Mouse (Mus musculus): ENCODE data around the gene Prox2.

The Prox2 gene

DNA sequence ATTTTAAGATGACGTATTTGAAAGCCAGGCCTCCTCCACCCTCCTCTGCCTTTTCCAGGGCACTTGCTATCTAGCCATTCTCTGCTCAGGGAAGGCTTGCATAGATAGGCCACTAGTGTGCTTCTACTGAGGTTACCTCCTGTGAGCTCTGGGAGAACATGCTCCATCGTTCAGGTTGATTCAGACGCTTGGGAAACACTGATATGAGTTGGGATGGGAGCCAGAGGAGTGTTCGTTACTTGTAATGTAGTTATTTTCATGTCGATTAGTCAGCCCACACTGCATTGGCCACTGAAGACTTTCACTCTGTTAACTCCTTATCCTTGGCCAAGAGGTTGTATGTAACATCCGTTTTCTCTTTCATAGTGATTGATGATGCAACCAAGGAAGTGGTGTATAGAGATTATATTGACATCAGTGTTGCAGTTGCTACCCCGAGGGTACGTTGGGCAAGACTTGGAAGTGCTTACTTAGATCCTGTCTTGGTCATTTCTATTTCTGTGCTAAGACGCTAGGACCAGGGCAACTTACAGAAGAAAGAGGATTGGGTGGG lies 18.9 kb upstream of the Prox2 start:
- DNase-seq (ENCODE audit: low read depth) = peak; percentile 95

DNA sequence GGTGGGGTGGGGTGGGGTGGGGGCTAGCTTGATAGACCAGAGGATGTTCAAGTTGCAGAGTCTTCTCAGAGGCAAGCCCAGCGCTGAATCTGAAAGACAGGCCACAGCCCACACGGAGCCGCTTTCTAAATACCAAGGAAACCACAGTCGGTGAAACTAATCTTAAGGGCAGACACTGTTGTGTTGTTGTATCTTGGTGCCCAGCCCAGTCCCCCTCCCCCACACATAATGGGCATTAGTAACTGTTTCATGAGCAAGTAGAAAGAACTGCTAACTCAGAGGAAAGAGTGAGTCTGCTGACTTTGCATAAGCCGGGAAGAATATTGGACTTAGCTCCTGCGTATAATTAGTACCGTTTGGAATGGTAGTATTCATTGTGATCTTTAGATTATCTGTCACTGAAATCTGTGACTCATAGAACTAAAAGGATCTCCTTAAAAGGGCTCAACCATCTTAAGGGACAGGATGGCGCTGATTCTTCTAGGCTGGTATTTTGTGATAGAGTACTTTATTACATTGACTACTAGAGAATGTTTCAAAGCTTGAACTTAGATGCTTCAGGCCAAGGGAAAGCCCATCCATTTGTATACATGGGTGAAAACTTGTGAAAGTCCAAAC lies 16.5 kb upstream of the Prox2 start:
- peak; percentile 92 for DNase-seq (ENCODE audit: low read depth)

DNA sequence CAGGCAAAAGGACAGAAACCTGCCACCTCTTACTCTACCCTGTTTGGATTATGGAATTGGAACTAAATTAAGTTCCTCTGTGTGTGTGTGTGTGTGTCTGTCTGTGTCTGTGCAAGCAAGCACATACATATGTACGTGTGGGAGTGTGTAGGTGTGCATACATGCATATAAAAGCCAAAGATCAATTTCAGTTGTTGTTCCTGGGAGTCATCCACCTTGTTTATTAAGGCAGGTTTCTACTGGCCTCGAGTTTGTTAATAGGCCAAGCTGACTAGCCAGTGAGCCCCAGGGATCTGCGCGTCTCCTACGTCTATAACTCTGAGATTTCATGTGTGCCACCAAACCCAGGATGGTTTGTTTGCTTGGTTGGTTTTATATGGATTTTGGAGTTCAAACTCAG lies 14.2 kb upstream of the Prox2 start:
- no peak for DNase-seq (ENCODE audit: low read depth)

DNA sequence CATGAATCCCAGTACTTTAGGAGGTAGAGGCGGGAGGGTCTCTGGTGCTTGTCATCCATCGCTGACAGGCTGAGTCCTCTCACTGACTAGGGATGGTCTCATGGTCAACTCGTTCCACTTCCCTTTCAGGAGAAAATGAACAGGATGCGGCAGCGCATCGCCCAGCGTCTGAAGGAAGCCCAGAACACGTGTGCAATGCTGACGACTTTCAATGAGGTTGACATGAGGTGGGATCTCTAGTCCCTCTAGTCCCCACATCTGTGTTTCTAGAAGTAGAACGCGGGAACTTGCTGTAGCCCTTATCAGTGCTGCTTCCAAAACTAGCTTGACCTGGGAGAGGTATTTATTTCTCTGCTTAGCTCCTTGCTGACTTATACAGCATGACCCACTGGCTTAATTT lies 13.1 kb upstream of the Prox2 start:
- DNase-seq (ENCODE audit: low read depth) = no peak

DNA sequence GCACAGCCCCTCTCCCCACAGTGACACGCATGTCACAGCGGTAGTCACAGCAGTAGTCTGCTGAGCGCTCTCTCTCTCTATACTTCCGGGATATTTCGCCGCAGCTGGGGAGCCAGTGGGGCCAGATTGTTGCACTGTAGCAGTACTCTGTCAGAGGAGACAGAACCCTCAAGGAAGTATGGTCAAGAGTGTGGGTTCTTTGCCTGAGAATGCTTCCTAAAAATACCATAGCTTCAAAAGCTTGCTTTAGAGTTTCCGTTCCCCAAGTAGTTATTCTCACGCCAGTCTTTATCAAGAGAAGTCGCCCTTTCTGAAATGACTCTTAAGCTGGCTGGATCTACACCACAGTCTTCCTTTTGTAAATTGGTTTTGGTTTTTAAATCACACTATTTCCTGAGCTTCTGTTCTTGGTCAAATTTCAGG lies 12.6 kb upstream of the Prox2 start:
- no peak for DNase-seq (ENCODE audit: low read depth)

DNA sequence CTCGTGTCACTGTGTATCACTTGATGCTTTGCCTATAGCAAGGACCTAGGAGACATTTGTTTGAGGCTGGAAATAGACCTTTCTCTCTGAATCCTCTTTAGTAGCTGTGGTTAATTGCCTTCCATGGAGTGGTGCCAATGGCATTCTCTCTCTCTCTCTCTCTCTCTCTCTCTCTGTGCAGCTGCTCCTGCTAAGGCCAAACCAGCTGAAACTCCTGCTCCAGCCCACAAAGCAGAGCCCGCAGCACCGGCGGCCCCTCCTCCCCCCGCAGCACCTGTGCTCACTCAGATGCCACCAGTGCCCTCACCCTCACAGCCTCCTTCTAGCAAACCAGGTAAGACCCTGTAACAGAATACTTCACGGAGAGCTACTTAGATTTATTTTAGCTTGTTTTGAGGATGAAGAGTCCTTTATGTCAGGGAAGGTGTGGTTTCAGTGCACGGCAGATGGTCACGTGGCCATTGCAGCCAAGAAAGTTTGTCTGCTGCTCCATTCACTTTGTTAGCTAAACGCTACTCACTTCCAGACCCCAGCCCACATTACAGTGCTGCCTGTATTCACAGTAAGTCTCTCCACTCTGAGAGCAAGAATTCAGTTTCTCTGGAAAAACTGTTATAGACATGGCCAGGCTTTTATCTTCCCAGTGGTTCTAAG lies 11.4 kb upstream of the Prox2 start:
- DNase-seq (ENCODE audit: low read depth) = no peak

DNA sequence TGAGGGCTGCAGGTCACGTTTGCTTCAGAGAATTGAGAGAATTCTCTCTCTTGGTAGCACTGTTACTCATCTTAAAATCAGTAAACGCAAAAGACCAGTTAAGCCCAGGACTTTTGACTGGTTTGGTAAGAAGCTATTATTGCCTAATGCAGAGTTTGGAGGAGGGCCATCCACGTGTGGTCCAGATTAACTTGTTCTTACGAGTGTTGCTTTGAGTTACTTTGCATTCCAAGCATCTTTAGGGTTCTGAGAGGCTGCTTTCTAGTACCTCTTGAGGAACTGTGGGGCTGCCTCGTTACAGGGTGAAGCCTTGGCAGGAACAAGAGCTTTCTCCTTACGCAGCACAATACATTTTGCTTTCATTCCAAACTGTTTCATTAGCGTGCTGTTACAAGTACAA lies 5.1 kb upstream of the Prox2 start:
- DNase-seq (ENCODE audit: low read depth) = peak; percentile 38

DNA sequence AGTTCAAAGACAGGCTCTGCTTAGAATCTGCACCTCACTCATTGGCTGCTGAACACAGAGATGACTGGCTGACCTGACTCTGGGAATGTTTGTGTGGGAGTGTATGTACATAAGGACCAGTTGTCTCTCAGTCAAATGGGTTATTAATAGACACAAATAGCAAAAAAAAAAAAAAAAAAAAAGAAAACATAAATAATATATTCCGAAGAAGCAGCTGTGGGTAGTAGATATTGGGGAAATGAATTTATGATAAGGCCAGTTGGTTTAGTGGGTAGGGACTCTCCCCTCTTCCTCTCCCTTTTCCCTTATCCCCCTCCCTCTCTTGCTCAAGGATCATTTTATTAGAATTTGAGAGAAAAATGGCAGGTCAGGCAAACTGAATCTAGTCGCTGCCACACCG lies 3.4 kb upstream of the Prox2 start:
- DNase-seq (ENCODE audit: low read depth) = no peak

DNA sequence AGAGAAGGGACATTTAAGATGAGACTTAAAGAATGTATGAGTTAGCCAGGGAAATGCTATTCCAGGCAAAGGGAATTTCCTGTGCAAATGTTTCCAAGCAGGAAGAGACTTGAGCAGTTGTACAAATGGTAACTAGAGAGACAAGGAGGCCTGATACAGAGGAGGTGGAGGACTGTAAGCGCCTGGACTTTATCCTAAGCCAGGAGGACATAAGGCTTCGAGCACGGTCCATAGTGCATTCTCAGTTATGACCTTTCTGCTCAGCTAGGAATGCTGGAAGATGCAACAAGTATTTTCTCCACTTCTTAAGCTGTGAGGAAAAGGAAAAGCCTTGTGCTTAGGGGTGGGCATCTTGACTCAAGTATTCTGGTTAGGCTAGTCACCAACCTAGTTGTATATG lies 2.8 kb upstream of the Prox2 start:
- DNase-seq (ENCODE audit: low read depth) = no peak

DNA sequence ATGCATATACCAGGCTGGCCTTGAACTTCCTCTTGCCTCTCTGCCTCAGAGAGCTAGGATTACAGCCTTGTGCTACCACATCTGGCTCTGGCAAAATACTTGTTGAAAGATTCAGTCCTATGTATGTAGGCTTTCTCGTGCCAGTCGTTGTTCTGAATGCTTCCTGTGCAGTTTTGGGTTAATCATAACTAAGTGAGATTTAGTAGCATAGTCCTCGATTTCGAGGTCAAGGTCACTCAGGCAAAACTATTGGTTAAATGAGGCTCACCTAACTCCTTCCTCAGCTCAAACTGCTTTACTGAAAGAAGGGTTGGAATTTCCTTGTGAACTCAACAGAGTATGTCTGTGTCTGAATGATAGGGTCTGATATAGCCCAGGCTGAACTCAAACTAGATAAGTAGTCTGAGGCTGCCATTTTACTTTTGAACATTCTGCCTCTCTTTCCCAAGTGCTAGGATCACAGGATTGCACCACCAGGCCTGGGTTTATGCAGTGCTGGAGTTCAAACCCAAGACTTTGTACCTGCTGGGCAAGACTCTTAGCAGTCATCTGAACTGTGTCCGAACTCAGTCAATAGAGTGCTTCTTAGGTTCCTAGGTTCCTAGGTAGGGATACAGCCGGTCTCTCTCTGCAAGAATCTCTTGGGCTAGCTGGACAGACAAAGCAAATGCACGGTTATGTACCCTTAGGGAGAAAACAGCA lies 2.1 kb upstream of the Prox2 start:
- DNase-seq (ENCODE audit: low read depth) = peak; percentile 31

DNA sequence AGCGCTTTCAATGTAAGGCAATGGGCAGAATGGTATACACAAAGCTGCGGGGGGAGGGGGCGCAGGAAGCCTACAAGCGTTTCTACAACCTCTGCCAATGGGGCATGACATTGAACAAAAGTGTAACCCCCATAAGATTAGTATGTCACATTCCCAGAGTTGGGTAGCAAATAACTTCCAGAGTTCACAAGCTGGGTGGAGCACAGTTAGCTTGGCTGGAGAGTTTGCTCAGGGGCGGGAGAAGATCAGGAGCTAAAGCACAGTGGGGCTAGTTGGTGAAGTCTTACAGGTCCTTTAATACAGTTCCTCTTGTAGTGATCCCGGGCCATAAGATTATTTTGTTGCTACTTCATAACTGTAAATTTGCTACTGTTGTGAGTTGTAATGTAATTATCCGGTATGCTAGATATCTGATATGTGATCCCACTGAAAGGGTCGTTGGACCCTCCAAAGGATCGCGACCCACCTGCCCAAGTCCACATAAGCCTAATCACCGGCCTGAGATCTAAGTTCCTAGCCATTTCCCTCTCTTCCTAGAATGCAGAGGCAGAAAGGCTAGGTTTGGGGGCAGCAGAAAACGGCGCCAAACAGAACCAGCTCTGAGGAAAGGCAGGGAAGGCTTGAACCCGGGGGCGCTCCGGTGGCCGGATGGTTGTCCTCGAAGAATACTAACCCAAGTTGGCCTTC lies 405 bp downstream of the Prox2 start:
- peak; percentile 61 for DNase-seq (ENCODE audit: low read depth)

DNA sequence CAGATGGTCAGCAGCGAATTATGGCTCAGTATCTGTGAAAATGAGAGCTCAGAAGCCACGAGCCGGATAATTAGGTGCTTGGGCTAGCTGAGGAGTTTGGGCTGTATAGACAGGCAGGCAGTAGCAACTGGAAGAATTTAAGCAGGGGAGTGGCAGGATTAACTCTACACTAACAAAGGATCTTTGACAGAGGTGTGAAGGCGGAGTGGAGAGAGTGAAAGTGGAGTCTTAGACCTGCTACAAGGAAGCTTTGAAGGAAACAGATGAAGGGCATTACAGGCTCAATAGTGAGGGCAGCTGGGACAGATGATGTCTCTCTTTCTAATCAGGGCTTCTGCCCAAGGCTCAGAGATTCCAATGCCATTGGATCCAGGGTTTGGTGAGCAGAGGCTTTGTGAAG lies 1.1 kb downstream of the Prox2 start:
- DNase-seq (ENCODE audit: low read depth) = no peak

DNA sequence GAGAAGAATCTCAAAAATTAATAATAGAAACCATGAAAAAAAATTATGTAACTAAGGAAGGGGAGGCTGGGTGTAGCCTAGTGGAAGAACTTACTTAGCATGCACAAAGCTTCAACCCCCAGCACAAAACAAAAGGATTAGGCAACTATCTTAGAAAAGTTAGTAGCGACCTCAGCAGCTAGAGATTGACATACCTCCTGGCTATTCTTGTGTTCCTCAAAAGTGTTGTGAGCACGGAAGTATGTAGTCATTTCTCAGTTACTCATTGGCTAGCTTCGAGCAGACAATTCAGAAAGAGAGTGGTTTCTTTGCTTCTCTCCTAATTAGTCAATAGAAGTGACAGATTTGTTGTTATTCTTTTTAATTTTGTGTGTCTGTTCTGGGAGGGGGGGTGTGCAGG lies 1.9 kb downstream of the Prox2 start:
- peak; percentile 57 for DNase-seq (ENCODE audit: low read depth)

DNA sequence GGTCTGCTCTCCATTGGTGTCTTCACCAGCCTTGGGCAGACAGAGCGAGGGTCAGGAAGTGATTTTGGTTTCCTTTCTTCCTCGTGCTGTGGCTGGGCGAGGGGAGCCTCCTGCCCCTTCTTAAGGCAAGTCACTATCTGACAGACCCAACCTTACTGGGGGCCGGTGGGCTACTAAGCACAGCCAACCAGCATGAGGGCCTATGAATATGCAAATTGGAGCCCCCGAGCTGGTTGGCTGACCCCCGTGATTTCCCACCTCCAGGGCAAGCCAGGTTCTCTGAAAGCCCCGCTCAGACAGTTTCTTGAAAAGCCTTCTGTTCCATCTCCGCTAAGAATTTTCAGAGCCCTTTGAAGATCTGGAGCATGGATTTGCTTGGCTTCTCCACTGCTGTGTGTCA lies 4.3 kb downstream of the Prox2 start:
- DNase-seq (ENCODE audit: low read depth) = peak; percentile 47

DNA sequence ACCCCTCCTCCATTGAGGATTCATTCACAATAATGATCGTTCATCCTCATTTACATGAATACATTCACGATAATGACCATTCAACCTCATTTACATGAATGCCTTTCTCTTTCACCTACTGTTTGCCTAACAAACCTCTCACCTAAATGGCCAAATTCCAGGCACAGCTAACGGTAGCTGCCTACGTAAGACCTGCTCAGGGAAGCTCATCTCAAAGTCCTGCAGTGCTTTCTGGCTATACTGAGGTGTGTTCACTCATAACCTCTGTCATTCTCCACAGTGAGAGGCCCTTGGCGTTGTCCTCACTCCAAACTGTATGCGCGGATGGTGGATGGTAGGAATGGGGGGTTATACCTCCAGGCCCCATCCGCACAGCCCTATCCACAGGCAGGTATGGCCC lies 5.8 kb downstream of the Prox2 start:
- no peak for DNase-seq (ENCODE audit: low read depth)

DNA sequence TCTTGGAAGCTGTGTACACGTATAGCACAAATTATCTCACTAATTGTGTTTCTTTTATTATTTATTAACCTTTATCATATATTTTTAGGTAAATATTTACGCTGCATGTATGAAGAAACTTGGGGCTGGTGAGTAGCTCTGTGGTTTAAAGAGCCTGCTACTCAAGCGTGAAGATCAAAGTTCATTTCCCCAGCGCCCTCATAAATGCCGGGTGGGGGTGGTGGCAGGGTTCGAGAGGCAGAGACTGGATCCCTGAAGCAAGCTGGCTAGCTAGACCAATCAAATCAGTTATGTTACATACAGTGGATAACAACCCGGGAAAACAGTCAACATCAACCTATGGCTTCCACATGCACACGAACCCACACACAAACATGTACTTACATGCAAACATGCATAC lies 7.5 kb downstream of the Prox2 start:
- no peak for DNase-seq (ENCODE audit: low read depth)

DNA sequence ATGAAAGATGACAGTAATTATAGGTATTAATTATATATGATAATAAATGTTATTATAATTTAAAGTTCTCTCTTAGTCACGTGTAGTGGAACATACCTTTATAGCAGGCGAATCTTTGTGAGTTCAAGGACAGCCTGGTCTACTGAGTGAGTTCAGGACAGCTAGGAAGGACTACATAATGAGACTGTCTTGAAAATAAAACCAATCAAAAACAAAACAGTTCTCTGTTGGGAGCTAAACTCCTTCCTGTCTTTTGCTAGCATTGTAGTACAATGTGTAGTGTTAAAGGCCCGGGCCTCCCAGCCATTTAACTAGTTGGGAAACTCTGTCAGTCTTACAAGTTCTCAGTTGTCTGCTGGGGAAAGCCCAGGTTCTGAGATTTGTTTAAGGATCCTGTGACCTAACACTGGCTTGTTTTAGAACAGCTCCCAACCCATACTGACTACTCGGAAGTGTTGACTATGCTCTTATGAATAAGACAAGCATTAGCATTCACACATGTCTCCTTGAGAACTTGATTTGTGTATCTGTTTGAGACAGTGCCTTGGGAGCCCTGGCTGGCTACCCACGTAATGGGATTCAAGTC lies 8.9 kb downstream of the Prox2 start:
- no peak for DNase-seq (ENCODE audit: low read depth)

DNA sequence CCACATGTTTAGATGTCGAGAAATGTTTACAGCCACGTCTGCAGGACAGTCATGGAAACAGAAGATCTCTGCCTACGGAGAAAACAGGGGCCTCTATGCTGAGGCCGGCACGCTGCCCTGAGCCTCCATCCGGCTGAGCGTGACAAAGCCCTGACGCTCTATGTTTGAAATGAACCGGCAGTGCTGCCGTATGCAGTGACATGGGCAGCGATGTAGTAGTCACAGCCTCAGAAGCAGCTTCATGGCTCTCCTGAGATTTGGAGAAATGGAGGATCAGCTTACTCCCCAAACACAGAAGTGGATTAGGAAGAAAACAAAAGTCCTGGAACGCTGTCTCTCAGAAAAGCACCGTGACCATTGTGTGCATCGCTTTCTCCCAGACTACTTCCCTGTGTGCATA lies 9.6 kb downstream of the Prox2 start:
- DNase-seq (ENCODE audit: low read depth) = no peak

DNA sequence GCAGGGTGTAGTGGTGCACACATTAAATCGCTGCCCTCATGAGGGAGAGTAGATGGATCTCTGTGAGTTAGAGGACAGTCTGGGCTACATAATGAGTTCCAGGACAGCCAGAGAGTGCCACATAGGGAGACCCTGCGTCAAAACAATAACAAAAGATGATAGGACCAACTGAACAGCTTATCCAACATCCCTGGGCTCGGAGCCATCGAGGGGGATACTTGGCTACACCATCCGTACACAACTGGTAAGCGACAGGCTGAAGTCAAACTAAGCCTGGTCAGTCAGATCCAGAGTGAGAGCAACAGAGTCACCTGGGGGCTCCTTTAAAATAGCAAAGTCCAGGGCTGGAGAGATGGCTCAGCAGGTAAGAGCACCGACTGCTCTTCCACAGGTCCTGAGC lies 14.7 kb downstream of the Prox2 start:
- DNase-seq (ENCODE audit: low read depth) = no peak

DNA sequence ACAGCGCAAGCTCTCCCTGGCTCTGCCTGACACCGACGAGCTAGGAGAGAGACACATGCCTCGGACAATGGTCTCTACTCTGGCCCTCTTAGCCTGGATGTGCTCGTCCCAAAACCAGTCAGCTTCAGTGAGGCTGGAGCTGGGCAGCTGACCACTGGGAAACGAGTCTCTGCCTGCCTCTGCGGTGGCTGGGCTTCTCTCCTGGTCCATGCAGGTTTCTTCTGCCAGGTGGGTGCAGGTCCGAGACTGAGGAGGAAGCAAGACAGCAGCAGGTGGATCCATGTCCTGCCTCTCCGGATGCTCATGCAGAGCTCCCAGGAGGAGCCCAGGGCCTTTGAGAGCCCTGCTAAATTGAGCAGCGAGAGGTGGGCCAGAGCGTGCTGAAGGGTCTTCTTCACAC lies 15.4 kb downstream of the Prox2 start:
- DNase-seq (ENCODE audit: low read depth) = no peak

DNA sequence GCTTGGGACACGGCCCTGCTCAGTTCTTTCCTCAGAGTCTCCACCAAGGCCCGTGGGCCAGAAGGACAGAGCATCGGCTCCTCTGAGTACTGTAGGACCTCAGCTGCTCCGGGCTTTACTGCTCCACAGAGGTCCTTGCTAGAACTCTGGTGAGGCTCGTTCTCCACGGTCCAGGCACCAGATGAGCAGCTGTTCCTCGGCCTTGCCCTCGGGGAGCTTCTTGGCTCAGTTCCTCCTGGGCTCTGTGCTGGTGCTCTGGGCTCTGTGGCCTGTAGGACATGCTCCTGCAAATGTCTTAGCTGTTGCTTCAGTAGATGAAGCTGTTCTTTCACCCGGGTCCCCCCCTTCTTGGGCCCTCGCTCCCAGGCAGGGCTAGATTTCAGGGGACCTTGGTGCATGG lies 15.9 kb downstream of the Prox2 start:
- no peak for DNase-seq (ENCODE audit: low read depth)

DNA sequence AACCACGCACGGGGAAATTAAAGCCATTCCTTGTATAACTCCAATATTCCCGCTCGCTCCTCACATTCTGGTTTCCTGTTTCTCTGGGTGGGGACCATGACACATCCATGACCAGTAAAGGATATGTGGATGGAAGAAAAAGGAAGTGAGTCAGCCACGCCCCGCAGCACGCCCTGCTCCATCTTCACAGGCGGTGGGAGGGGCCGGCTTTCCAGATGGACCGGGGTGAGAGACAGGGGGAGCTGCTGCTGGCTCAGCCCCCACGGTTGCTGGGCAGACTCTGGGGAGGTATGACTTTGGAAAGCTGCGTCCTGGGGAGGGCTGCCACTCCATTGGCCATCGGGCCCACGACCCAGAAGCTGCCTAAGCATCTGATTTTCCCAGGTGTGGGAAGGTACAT lies 16.5 kb downstream of the Prox2 start:
- peak; percentile 71 for DNase-seq (ENCODE audit: low read depth)

Data from 416B (cell line).